Mouse (Mus musculus): ENCODE data around the gene Kif5a.

Kif5a gene

DNA sequence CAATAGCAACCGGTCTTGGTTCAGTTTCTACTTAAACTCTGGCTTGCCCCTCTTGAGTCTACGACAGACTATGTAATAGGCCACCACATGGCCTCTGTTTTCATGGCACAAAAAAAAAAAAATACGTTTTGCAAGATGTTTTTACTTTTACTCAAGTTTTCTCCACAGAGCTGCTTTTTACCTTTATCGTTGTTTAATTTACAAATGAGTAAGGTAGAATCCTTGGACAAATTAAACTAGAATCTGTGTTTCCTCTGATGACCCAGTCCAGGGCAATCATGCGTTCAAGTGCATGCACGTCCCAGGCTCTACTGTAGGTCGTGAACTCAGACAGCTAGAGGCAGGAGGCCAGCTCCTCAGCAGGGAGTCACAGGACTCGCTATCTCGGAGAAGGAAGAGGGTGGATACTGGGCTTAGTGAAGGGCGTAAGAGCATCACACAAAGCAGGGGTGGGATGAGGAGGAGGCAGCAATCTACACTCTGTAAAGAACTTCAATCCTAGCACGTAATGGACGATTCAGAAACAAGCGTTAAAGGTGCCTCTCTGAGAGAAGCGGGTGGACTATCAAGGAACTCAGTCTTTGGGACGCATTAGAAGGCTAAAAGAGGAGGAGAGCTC is 26.5 kb upstream of the Kif5a start:
- DNase-seq (ENCODE audit: low read depth): no peak

DNA sequence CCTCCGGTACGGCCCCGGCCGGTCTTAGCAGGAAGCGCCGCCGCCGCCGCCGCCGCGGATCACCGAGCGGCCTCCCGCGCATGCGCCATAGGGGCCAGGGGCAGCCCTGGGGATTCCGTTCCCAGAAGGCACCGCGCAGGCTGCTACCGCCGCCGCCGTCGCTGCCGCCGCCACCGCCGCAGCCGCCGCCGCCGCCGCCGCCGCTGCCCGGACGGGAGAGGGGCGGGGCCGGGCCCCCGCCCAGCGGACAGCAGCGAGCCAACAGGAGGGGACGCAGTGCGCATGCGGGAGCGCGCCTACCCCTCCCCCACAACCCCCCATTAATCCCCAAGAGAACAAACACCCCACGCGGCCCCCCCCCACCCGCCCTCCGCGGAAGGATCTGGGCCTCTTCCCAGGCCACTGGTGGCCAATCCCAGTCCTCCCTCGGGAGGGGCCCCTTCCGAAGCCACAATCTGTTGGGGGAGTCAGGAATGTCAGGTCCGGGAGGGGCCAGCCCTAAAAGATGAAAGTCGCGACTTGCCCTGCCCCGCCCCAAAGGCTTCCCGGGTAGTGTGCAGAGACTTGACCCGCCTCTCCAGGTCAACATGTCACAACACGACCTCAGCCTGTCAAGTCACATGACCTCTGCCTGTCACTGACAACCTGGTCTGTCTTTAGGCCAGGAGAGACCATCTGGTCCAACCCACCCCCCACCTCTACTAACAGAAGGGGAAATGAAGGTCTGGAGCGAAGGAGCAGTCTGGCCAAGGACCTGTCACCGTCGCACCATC is 25.8 kb upstream of the Kif5a start, which contains the start of gene Mbd6:
TSS of gene Mbd6 (minus strand) at position 219 of the 773 bp plus-strand sequence.
- DNase-seq (ENCODE audit: low read depth): peak; percentile 95

DNA sequence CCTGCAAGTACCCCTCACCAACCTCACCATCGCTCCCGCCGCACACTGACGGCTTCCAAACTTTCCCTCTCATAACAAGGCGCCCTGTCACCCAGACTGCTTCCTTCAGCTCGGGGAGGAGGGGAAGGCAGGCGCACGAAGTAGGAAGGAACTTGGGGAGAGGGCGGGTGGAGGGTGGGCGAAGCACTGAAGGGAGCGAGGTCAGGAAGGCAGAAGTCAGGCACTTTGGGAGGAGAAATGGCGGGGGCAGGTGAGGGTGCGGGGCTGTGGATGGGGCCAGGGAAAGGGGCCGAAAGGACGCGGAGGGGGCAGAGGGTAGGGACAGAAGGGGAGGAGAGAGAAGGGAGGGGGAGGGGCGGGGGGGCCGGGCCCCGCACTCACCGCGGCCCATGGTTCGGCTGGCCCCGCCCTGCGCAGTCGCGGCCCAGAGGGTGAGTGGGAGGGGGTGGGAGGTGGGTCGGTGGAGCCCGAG is 25.2 kb upstream of the Kif5a start:
- no peak for DNase-seq (ENCODE audit: low read depth)

DNA sequence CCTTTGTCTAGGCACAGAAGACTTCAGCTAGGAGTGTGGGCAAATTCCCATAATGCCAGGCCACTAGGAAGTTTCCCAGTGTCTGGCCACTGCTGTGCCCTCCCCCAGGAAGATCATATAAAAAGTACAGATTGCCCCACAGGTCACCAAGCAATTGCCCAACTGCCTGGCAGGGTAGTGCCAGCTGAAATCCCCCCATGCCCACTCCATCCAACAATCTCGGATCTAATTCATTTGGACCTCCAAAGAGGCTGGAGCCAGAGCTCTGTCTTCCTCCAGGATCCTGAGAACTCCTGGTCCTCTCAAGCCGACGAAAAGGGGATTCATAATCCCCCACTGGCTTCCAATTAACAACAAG is 24.8 kb upstream of the Kif5a start:
- no peak for DNase-seq (ENCODE audit: low read depth)

DNA sequence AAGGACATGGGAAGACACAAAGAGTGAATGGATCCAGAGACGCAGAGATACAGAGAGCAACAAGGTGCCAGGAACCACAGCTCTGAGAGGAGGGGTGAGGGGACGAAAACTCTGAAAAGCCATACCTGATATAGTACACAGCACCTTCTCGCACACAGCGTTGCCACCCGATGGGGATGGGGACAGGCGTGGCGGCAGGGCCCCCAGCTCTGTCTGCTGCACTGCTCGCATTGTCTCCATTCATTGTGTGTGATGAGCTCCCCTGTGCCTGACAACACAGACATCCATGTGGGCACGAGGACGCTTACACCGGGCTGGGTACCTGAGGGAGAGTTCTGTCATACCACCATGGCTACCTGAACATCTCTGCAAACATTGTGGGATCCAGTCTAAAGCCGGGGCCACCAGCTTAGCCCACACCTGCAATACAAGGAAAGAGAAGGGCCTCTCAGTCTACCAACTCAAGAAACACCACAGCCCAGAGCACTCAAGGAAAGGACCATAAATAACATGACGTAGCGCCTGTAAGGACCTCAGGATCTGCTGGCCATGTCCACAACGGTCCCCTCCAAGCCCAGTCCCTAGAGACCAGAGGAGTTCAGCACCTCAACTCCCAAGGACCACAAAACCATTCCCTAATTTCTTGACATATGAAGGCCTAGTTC is 24.3 kb upstream of the Kif5a start:
- DNase-seq (ENCODE audit: low read depth): peak; percentile 28

DNA sequence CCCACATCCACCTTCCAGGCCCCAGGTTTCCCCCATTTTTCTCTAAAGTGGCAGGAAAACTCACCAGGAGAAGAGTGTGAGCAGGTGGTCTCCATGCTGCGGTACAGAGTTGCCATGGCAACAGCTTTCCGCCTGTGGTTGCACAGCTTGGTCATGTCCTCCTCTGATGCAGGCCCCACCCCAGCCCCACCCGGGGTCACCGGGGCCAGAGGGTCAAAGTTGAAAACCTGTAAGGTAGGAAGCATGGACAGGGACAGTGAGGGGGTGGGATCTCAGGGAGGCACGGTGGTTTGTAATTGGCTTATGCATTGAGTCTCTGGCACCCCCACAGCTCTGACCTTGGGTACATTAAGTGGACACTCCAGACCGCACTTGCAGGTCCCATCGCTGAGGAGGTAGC is 23.6 kb upstream of the Kif5a start:
- DNase-seq (ENCODE audit: low read depth): no peak

DNA sequence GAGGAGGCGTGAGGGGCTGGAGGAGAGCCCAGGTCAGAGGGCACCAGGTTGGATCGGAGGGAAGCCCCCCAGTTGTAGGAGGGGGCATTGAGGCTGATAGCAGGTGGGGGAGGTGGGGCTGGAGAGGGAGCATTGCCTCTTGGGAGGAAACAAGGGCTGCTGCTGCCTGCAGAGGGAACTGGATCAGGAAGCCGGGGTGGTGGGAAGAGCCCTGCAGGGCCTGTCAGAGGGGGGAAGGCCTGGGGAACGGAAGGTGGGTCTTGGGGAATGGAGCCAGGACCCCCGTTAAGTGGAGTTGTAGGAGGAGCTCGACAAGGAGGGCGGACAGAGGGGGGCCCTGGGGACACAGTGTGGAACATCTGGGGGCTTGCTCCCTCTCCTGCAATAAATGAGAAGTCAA is 23.0 kb upstream of the Kif5a start:
- no peak for DNase-seq (ENCODE audit: low read depth)

DNA sequence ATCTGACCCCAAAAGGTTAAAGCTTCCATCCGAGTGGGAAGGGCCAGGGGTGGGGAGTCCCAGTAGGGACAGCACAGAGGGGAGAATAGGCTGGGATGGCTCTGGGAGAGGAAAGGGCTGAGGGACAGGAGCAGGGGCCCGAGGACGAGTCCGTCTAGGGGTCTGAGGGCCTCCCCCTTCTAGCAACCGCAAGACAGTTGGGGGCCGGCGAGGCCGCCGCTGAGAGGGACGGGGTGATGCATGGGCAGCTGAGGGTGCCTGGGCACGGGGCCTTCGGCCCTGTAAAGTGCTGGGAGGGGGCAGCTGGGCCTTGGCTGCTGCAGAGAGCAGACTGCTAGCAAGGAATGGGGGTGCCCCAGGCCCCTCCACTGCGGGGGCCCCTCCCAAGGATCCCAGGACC is 22.5 kb upstream of the Kif5a start:
- no peak for DNase-seq (ENCODE audit: low read depth)

DNA sequence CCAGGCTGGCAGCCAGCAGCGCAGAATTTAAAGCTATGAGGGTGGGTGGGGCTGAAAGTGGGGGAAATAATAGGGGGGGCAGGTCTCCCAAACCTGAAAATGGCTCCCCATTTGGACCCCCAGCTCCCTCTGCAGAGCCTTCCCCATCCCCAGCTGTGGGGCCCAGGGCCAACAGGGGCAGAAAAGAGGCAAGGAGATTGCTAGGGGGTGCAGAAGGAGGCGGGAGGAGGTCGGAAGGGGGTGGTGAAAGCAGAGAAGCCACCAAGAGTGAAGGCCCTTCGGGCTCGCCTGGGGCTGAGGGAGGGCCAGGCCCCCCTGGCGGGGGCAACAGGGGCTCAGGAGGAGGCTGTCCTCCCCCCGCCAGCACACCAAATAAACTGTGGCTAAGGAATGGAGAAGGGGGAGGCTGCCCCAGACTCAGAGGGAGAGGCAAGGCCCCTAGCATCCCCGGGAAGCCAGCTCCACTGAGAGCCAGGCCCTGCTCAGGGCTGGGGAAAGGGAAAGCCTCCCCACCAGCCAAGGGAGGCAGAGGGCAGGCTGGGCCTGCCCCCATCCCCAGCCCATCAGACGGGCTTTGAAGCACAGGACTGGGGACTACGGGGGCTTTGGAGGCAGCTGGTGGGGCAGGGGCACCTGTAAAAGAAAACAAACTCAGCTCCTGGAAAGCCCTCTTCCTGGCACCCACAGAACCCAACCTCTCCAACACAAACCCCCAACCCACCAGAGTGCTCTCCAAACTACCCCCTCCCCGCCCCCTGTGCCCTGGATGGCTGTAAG is 21.8 kb upstream of the Kif5a start:
- DNase-seq (ENCODE audit: low read depth): no peak

DNA sequence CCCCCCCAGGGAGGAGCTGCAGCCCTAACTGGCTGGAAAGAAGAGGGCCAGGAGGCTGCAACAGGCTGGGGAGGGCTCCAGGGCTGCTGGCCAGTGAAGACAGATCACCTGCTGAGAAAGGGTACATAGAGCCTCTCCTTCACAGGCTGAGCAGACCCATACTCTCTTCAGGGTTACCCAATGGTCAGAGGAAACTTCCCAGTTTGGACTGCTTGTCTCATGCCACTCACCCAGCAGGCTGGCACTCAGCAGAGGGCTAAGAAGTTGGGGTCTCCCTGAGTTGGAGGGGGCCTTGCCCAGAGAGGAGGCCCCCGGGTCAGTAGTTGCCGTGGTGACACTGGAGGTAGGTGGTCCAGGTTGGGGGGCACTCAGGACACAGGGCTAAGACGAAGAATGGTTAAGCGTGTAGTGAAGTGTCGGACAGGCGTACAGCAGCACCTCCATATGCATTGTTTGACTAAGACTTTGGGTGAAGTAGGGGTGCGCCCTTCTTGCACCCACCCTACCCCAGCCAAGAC is 21.0 kb upstream of the Kif5a start:
- no peak for DNase-seq (ENCODE audit: low read depth)

DNA sequence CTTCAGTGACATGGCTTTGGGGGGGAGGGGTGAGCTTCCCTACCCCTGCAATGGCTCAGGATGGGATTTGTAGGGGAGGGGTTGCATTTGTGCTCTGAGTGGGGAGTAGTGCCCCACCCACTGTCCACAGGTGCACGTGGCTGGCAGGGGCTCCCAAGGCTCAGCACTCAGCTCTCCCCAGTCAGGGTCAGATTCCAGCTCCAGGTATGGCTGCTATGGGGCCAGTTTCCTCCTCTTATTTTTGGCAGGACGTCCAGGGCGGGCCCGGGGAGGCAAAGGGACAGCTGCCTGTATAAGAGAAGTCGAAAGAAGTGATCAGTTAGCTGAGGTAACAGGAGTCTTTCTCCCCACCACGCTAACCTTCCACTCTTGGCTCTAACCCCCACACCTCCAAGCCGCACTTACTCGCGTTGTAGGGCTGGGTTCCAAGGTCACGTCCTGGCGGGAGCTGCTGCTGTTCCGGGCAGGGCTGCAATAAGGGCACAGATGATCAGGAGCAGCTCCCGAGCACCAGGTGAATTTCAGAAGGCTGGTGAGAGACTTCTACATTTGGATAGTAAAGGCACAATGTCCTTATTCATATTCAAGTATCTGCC is 19.6 kb upstream of the Kif5a start:
- DNase-seq (ENCODE audit: low read depth): no peak

DNA sequence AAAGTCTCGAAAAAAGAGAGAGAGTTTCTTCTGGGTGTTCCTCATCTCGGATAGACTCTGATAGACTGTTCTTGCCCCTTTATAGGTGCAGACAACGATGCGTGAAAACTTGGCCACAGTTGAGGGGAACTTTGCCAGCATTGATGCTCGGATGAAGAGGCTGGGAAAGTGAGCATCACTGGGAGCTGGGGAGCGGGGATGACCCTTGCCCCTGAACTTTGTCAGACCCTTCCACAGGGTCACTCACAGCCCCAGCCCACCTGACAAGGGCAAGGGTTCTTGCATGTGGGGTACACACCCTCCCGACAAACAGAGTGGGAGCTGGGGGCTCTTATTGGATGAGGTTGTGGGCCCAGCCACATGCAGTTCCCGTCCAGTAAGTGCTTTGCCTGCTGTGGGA is 18.2 kb upstream of the Kif5a start:
- DNase-seq (ENCODE audit: low read depth): no peak

DNA sequence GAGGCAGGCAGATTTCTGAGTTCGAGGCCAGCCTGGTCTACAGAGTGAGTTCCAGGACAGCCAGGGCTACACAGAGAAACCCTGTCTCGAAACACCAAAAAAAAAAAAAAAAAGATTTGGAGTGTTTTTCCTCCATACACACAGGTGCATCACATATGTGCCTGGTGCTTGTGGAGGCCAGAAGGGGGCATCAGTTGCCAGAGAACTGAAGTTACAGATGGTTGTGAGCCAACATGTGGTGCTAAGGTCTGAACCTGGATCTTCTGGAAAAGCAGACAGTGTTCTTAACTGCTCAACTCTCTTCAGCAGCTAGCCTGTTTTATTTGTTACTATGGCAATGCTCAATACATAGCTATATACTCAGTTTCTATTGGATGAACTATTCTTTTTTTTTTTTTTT is 16.6 kb upstream of the Kif5a start:
- no peak for DNase-seq (ENCODE audit: low read depth)

DNA sequence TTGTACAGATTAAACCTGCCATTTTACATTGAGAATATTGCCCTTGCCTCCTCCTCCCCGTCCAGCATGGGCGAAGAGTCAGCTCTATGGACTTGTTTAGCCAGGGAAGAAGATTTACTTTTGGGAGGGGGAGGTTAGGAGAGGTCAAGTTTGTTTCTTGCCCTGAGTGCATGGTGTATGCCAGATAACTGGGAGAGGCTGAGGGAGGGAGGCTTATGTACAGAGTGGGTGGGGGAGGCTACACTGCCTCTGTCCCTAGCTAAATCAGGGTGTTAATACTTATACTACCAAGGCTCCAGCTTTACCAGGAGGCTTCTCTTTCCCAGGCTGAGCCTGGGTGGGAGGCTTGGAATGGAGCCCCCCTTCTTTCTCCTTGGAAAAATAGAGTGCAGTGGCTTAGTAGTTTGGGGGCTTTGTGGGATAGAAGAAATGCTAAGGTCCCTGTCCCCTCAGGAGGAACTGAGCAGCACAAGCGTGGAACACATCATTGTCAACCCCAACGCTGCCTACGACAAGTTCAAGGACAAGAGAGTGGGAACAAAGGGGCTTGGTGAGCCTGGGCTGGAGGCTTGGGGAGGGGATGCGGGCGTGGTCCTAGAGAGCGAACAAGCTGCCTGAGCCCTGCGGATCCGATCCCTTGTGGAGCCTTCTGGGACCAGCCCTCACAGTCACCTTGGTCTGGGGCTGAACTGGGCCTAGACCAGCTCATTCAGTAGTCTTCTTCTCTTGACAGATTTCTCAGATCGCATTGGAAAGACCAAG is 11.3 kb upstream of the Kif5a start:
- DNase-seq (ENCODE audit: low read depth): no peak

DNA sequence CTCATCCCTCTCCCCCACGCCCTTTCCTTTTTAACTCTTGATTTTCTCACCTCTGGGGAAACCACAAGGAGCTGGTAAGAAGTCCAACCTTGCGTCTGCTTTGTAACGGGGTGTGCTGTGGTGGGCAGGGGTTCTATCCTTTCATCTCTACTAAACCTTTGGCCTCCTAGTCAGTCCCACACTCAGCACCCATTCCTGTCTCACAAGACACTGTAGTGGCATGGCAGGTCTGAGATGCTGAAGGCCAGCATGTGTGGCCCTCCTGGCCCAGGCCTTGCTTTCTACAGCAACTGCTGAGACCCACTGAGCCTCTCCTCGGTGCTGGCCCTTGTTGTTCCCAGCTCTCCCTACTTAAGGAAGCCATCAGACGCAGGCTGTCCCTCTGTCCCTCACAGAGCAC is 9.2 kb upstream of the Kif5a start:
- DNase-seq (ENCODE audit: low read depth): no peak

DNA sequence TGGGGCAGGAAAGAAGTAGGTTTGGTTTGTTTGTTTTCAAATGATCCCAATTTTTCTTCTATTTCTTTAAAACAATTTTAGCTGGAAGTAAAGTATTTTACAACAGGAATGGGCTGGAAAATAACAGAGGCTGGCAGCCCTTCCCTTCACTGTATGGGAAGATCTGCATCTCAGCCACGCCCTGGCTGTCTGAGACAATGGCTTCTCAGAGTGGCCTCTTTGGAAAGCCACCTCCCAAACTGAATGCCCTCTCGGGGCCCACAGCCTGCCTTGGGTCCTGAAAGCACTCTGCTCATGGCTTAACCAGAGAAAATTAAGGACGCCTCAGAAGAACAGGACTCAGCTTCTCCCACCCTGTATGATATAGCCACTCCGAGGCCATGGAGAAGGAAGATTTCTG is 6.7 kb upstream of the Kif5a start:
- DNase-seq (ENCODE audit: low read depth): no peak

DNA sequence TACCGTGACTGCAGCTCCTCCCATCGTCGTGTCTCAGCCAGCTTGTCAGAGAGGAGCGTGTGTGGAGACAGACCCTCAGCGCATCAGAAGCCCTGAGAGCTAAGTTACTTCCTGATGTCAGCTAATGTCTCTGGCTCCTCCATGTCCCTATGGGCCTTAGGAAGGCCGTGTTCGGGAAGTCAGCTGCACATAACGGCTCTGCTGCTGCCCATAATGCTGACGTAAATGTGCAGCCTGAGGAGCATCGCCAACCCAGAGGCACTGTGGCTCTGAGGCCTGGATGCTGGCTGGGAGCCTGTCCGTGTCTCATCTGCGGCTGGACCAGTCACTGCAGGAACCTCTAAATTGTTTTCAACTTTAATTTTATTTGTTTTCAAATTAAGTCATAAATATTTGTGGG is 5.9 kb upstream of the Kif5a start:
- DNase-seq (ENCODE audit: low read depth): no peak

DNA sequence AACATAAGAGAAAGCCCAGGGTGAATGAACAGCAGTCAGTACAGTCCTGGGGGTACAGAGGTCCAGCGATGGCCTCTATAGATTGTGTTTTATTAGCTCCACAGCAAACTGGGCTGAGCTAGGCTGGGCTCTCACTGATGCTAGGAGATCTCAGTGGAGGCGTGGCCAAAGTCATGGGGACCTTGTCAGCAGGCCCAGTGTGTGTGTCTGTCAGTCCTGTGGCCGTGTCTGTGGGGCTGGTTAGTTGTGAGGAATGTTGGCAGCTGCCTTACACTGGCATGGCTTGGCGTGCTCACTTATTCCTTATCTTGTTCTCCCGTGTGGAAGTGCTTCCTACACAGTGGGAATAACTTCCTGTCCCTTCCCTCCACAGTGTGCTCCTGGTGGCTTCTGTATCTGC is 5.3 kb upstream of the Kif5a start:
- no peak for DNase-seq (ENCODE audit: low read depth)

DNA sequence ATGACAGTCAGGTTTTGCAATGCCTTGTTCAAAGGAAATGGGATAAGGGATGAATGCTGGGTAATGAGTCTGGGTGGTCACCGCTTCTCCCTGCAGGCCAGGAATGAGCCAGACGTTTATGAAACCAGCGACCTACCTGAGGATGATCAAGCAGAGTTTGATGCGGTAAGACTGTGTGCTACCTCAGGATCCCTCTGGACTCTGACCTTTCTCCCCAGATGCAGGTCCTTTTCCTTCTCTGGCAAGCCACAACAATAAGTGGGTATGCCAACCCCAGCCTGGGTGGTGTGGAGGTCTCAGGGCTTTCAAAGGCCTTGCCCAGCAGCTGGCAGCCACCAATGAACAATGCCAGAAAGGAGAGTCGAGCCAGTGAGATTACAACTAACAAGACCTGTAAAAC is 4.2 kb upstream of the Kif5a start:
- no peak for DNase-seq (ENCODE audit: low read depth)

DNA sequence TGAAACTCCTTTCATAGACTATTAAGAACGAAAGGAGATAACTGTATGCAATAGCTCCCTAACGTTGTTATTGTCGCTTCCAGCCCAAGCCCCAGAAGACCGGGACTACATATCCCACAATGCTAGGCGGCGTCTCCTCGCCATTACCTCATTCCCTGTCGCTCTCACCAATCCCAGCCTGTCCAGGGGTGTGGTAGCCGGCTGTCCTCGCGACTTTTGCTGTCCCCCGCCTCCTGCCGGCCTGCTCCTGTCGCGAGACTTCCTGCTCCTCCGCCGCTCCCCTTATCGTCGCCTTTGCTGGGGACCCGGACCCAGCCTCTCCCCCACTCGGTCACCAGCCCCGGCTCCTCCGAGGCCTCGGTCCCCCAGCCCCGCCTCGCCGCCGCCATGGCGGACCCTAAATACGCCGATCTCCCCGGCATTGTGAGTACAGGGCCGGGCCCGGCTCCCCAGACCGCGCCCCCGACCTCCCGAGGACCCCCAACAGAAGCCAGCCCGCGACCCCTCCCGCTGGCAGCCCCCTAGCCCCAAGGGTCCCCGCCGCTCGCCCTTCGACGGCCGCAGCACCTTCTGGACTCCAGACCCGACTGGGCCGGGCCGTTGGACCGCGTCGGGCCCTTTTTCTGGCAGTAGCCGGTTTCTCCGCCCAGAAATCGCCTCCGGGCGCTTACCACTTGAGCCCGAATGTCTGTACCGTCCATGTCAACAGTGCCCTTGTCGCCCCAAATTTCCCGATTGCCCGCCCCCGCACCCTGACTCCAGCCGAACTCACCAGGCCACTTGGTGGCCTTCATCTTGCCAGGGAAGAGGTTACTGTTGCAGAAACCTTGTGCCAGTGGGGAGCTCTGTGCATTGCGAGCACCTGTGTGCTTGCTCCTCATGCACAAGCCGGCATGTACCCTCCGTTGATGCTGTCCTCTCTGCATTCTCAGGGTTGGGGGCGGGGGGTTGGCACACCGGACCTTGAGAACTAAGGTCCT is 3.3 kb upstream of the Kif5a start, which contains the start of gene Dctn2:
TSS of gene Dctn2 (plus strand) at position 257 of the 980 bp plus-strand sequence.
- peak; percentile 96 for DNase-seq (ENCODE audit: low read depth)
